Mouse (Mus musculus): ENCODE data around the gene Ost4. TPM values are rescaled to one million over a fixed set of nuclear protein-coding genes. Genes with fewer than 3 reads are reported as not detected.
A peak's percentile ranks its signal among the peaks of the same experiment; 100 is the strongest.

The Ost4 gene
- polyA plus RNA-seq (2014; fragmentation: Nextera tagmentation; extraction: Ambion mirVana): 228 and 259 TPM in 2 replicates

DNA sequence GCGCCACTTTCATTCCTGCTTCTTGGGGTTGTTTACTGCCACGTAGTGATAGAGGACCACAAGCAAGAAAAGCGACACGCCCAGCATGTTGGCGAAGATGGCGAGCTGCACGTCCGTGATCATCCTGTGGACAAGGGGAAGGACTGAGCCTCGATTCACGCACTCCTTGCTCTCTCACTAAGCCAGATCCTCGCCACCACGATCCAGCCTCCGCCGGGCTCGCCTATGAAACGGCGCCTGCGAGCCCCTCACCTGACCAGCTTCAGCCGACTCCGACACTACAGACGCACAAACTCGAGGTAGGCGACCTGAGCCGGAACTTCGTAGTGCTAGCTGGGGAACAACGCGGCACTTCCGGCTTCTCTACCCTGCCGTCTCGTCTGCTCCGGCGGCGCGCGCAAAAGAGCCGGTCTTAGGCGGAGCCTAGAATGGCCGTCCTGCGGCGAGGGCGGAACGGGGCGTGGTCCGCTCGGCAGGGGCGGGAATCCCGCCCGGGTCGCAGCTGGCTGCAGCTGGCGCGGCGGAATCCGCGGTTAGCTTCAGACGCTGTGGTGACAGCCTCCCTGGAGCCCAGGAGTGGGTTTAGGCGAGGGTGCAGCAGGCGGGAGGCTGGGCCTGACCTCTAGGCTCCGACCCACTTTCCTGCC lies at the start of gene Ost4:
TSS of gene Ost4 (minus strand) at position 376 of the 647 bp plus-strand sequence.
- Histone ChIP-seq H3K4me3 (replicated peaks; ENCODE audit: low read length) (peak within 1 kb of the TSS; percentile 72), H3K9me3 (ENCODE audit: control insufficient read depth, low read length) (no peaks in the 10 kb centered on the region), H3K4me2 (replicated peaks) (peak within 1 kb of the TSS; percentile 97), H3K4me1 (replicated peaks; ENCODE audit: control insufficient read depth, insufficient read depth, low read length) (peaks cover 24% of the 10 kb centered on the region), H3K27ac (peak within 1 kb of the TSS; percentile 77), H3K9ac (peak within 1 kb of the TSS; percentile 75), H3K36me3 (replicated peaks; ENCODE audit: control insufficient read depth, insufficient read depth) (peaks cover 37% of the 10 kb centered on the region), H3K27me3 (ENCODE audit: control insufficient read depth, insufficient read depth, low read length) (no peaks in the 10 kb centered on the region)
- peak; percentile 95 for ATAC-seq (ENCODE audit: low FRiP score)
- peak; percentile 95 for DNase-seq (ENCODE audit: low spot score)
- WGBS: under 1% methylated on average over 58 of the region's 58 CpGs

DNA sequence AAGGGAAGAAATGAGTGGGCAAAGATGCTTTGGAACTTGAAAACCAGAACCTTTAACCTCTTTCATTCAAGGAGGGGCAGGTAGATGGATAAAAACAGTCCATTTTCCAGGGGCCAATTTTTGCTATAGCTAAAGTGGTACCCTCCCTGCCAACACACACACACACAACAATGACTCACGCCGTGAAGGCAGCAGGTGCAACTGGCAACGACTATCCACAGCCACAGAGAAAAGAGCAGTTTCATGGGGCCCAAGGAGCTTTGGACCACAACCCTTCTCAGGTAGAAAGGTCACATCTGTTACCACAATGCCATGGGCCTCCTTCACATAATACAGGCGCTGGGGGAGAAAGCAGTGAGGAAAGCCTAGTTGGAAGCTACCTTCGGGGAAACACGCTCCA lies 48.2 kb upstream of the Ost4 start:
- H3K9ac ChIP-seq: no peak overlapping the region
- no peaks in the 10 kb centered on the region for H3K9me3 ChIP-seq (ENCODE audit: control insufficient read depth, low read length)
- H3K4me3 ChIP-seq (replicated peaks; ENCODE audit: low read length): no peak overlapping the region
- DNase-seq (ENCODE audit: low spot score) (no peak), ATAC-seq (ENCODE audit: low FRiP score) (no peak)
- H3K36me3 ChIP-seq (replicated peaks; ENCODE audit: control insufficient read depth, insufficient read depth): peaks cover 64% of the 10 kb centered on the region
- H3K27ac ChIP-seq: no peak overlapping the region
- H3K27me3 ChIP-seq (ENCODE audit: control insufficient read depth, insufficient read depth, low read length): no peaks in the 10 kb centered on the region
- H3K4me2 ChIP-seq (replicated peaks): no peak overlapping the region
- 94% methylated on average over 6 of the region's 6 CpGs for WGBS
- peaks cover 24% of the 10 kb centered on the region for H3K4me1 ChIP-seq (replicated peaks; ENCODE audit: control insufficient read depth, insufficient read depth, low read length)

- Histone ChIP-seq H3K27ac (no peak overlapping the region), H3K27me3 (ENCODE audit: control insufficient read depth, insufficient read depth, low read length) (no peaks in the 10 kb centered on the region), H3K4me2 (replicated peaks) (no peak overlapping the region), H3K9ac (no peak overlapping the region), H3K4me3 (replicated peaks; ENCODE audit: low read length) (no peak overlapping the region), H3K9me3 (ENCODE audit: control insufficient read depth, low read length) (no peaks in the 10 kb centered on the region), H3K36me3 (replicated peaks; ENCODE audit: control insufficient read depth, insufficient read depth) (peaks cover 64% of the 10 kb centered on the region), H3K4me1 (replicated peaks; ENCODE audit: control insufficient read depth, insufficient read depth, low read length) (peaks cover 32% of the 10 kb centered on the region)
- DNase-seq (ENCODE audit: low spot score) (no peak), ATAC-seq (ENCODE audit: low FRiP score) (no peak)
- 95% methylated on average over 9 of the region's 9 CpGs for WGBS
Observed at GRCm38 (mm10) chr5:30954556-30954955, 47.0 kb upstream of the Ost4 start.

DNA sequence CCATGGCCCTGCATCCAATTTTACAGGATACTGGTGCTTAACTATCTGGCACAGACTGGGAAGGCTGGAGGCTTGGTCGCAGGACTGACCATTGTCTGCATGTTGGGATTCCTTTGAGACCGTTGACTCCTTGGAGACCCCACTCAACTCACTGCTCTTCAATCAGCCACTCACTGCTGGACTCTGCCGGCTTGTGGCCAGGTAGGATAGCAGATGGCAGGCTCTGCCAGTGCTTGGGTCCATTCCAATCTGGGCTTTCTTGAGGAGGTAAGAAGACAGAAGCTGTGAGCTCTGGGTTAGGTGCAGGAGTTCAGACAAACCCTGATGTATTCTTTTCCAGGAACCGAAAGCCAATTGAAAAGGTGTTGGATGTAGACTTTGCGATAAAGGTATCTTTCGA lies 46.5 kb upstream of the Ost4 start:
- 94% methylated on average over 6 of the region's 6 CpGs for WGBS
- no peak for DNase-seq (ENCODE audit: low spot score)
- Histone ChIP-seq H3K9me3 (ENCODE audit: control insufficient read depth, low read length) (no peaks in the 10 kb centered on the region), H3K27ac (no peak overlapping the region), H3K36me3 (replicated peaks; ENCODE audit: control insufficient read depth, insufficient read depth) (peaks cover 64% of the 10 kb centered on the region), H3K4me3 (replicated peaks; ENCODE audit: low read length) (no peak overlapping the region), H3K4me1 (replicated peaks; ENCODE audit: control insufficient read depth, insufficient read depth, low read length) (peaks cover 28% of the 10 kb centered on the region), H3K27me3 (ENCODE audit: control insufficient read depth, insufficient read depth, low read length) (no peaks in the 10 kb centered on the region), H3K9ac (no peak overlapping the region), H3K4me2 (replicated peaks) (no peak overlapping the region)
- no peak for ATAC-seq (ENCODE audit: low FRiP score)

GRCm38 (mm10) chr5:30952551-30952950 lies 45.0 kb upstream of the Ost4 start:
- 90% methylated on average over 5 of the region's 5 CpGs for WGBS
- Histone ChIP-seq H3K4me3 (replicated peaks; ENCODE audit: low read length) (no peak overlapping the region), H3K4me2 (replicated peaks) (no peak overlapping the region), H3K4me1 (replicated peaks; ENCODE audit: control insufficient read depth, insufficient read depth, low read length) (peaks cover 13% of the 10 kb centered on the region), H3K9me3 (ENCODE audit: control insufficient read depth, low read length) (no peaks in the 10 kb centered on the region), H3K36me3 (replicated peaks; ENCODE audit: control insufficient read depth, insufficient read depth) (peaks cover 50% of the 10 kb centered on the region), H3K27ac (no peak overlapping the region), H3K27me3 (ENCODE audit: control insufficient read depth, insufficient read depth, low read length) (no peaks in the 10 kb centered on the region), H3K9ac (no peak overlapping the region)
- ATAC-seq (ENCODE audit: low FRiP score) (no peak), DNase-seq (ENCODE audit: low spot score) (no peak)

GRCm38 (mm10) chr5:30951706-30952105 lies 44.1 kb upstream of the Ost4 start:
- H3K4me3 ChIP-seq (replicated peaks; ENCODE audit: low read length): no peak overlapping the region
- no peak for ATAC-seq (ENCODE audit: low FRiP score)
- H3K27ac ChIP-seq: no peak overlapping the region
- no peaks in the 10 kb centered on the region for H3K27me3 ChIP-seq (ENCODE audit: control insufficient read depth, insufficient read depth, low read length)
- peaks cover 10% of the 10 kb centered on the region for H3K4me1 ChIP-seq (replicated peaks; ENCODE audit: control insufficient read depth, insufficient read depth, low read length)
- H3K9me3 ChIP-seq (ENCODE audit: control insufficient read depth, low read length): no peaks in the 10 kb centered on the region
- no peak overlapping the region for H3K9ac ChIP-seq
- 86% methylated on average over 6 of the region's 6 CpGs for WGBS
- H3K36me3 ChIP-seq (replicated peaks; ENCODE audit: control insufficient read depth, insufficient read depth): peaks cover 46% of the 10 kb centered on the region
- H3K4me2 ChIP-seq (replicated peaks): no peak overlapping the region
- DNase-seq (ENCODE audit: low spot score): no peak

DNA sequence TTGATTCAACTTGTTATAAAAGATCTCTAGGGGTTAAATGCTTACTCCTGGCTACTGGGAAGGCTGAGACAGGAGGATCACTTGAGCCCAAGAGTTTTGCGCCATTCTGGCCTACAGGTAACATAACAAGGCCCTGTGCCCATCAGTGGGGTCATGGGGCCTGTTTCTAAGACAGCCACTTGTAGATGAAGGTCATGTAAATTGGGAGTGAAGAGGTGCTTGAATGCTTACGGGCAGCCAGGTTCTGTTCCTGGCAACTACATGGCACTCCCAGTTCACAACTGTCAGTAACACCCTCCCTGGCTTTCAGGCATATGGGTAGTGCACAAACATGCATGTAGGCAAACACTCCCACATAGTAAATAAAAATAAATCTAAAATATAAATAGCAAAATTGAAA lies 43.3 kb upstream of the Ost4 start:
- peaks cover 10% of the 10 kb centered on the region for H3K4me1 ChIP-seq (replicated peaks; ENCODE audit: control insufficient read depth, insufficient read depth, low read length)
- H3K4me3 ChIP-seq (replicated peaks; ENCODE audit: low read length): no peak overlapping the region
- no peak overlapping the region for H3K27ac ChIP-seq
- H3K27me3 ChIP-seq (ENCODE audit: control insufficient read depth, insufficient read depth, low read length): no peaks in the 10 kb centered on the region
- H3K4me2 ChIP-seq (replicated peaks): peak overlapping the region; percentile 93; the same call in 1 of the 2 replicates
- no peak for DNase-seq (ENCODE audit: low spot score)
- H3K9me3 ChIP-seq (ENCODE audit: control insufficient read depth, low read length): no peaks in the 10 kb centered on the region
- H3K36me3 ChIP-seq (replicated peaks; ENCODE audit: control insufficient read depth, insufficient read depth): peaks cover 44% of the 10 kb centered on the region
- 91% methylated on average over 2 of the region's 2 CpGs for WGBS
- no peak overlapping the region for H3K9ac ChIP-seq
- ATAC-seq (ENCODE audit: low FRiP score): no peak

GRCm38 (mm10) chr5:30950451-30950850 lies 42.9 kb upstream of the Ost4 start:
- Histone ChIP-seq H3K4me3 (replicated peaks; ENCODE audit: low read length) (peak overlapping the region; percentile 45), H3K9me3 (ENCODE audit: control insufficient read depth, low read length) (no peaks in the 10 kb centered on the region), H3K4me2 (replicated peaks) (peak overlapping the region; percentile 93), H3K27ac (0 out of 2 replicates have a peak overlapping the region, but pooled peaks have one; percentile 74), H3K36me3 (replicated peaks; ENCODE audit: control insufficient read depth, insufficient read depth) (peaks cover 39% of the 10 kb centered on the region), H3K9ac (peak overlapping the region; percentile 63), H3K27me3 (ENCODE audit: control insufficient read depth, insufficient read depth, low read length) (no peaks in the 10 kb centered on the region), H3K4me1 (replicated peaks; ENCODE audit: control insufficient read depth, insufficient read depth, low read length) (peaks cover 10% of the 10 kb centered on the region)
- no peak for DNase-seq (ENCODE audit: low spot score)
- WGBS: 62% methylated on average over 4 of the region's 4 CpGs
- ATAC-seq (ENCODE audit: low FRiP score): no peak

- Histone ChIP-seq H3K9me3 (ENCODE audit: control insufficient read depth, low read length) (no peaks in the 10 kb centered on the region), H3K4me1 (replicated peaks; ENCODE audit: control insufficient read depth, insufficient read depth, low read length) (peaks cover 10% of the 10 kb centered on the region), H3K4me2 (replicated peaks) (peak overlapping the region; percentile 93), H3K27me3 (ENCODE audit: control insufficient read depth, insufficient read depth, low read length) (no peaks in the 10 kb centered on the region), H3K9ac (peak overlapping the region; percentile 63), H3K27ac (peak overlapping the region; percentile 74), H3K36me3 (replicated peaks; ENCODE audit: control insufficient read depth, insufficient read depth) (peaks cover 33% of the 10 kb centered on the region), H3K4me3 (replicated peaks; ENCODE audit: low read length) (peak overlapping the region; percentile 45)
- 0% methylated on average over 31 of the region's 31 CpGs for WGBS
- DNase-seq (ENCODE audit: low spot score) (peak; percentile 89), ATAC-seq (ENCODE audit: low FRiP score) (peak; percentile 88)
Observed at GRCm38 (mm10) chr5:30949654-30950326, 42.2 kb upstream of the Ost4 start.

Data from hindbrain, embryonic 14.5 days (tissue).